Mouse (Mus musculus) midbrain, postnatal 0 days (tissue): ENCODE data around the gene Igdcc4. TPM values are rescaled to one million over a fixed set of nuclear protein-coding genes. Genes with fewer than 3 reads are reported as not detected.
A peak's percentile ranks its signal among the peaks of the same experiment; 100 is the strongest.

ENCODE experiments used
- ATAC-seq: fragments of 200-750 bp; cut with Nextera tagmentation; 2 replicates; pipeline ENCODE4 v1.8.0; 2017; ENCODE audit warnings: moderate number of reproducible peaks, mild to moderate bottlenecking, moderate TSS enrichment, moderate library complexity; ENCODE audit not compliant: low FRiP score
- DNase-seq: peaks from one replicate; pipeline ENCODE4 v3.0.0-alpha.2; 2015; ENCODE audit warnings: low spot score
- H3K27ac ChIP-seq: fragments of 300-500 bp; sonication (generic); 2 replicates; pipeline ENCODE4 v1.5.1; 2014; ENCODE audit warnings: low read depth, mild to moderate bottlenecking, low read length, mixed read lengths
- H3K27me3 ChIP-seq: fragments of 300-500 bp; sonication (generic); 2 replicates; pipeline ENCODE4 v1.6.1; 2014; ENCODE audit warnings: low read length, control low read depth, mixed read lengths; ENCODE audit not compliant: insufficient read depth
- H3K36me3 ChIP-seq: fragments of 300-500 bp; sonication (generic); 2 replicates; pipeline ENCODE4 v1.6.1; 2014; ENCODE audit warnings: low read length, control low read depth, mixed read lengths; ENCODE audit not compliant: insufficient read depth
- H3K4me1 ChIP-seq: fragments of 300-500 bp; sonication (generic); 2 replicates; pipeline ENCODE4 v1.6.1; 2014; ENCODE audit warnings: mild to moderate bottlenecking, control low read depth, antibody characterized with exemption, low read length, mixed read lengths; ENCODE audit not compliant: insufficient read depth
- H3K4me2 ChIP-seq: fragments of 300-500 bp; sonication (generic); 2 replicates; pipeline ENCODE4 v1.6.1; 2014; ENCODE audit warnings: low read depth, mild to moderate bottlenecking, low read length, mixed read lengths; ENCODE audit not compliant: poor library complexity, severe bottlenecking
- H3K4me3 ChIP-seq: fragments of 300-500 bp; sonication (generic); 2 replicates; pipeline ENCODE4 v1.5.1; 2014; ENCODE audit warnings: low read depth, mild to moderate bottlenecking, low read length, moderate library complexity
- H3K9ac ChIP-seq: fragments of 300-500 bp; sonication (generic); replicated peaks from 2 replicates; pipeline ENCODE4 v1.6.1; 2014; ENCODE audit warnings: mild to moderate bottlenecking, low read length, moderate library complexity, mixed read lengths; ENCODE audit not compliant: poor library complexity, severe bottlenecking
- H3K9me3 ChIP-seq: fragments of 300-500 bp; sonication (generic); 2 replicates; pipeline ENCODE4 v1.6.1; 2016; ENCODE audit warnings: low read length, control low read depth
- CTCF ChIP-seq: IDR thresholded peaks from 2 replicates; pipeline ENCODE4 v1.5.1; 2016; ENCODE audit warnings: antibody characterized with exemption, mild to moderate bottlenecking
- WGBS: fragments of 180-500 bp; shearing (Covaris S2); extraction: QIAGEN DNeasy Blood & Tissue Kit; methylation state at CpG from one replicate; pipeline ENCODE4 v1.1.7; 2014; 5-methylcytosine and 5-hydroxymethylcytosine counted together
- polyA plus RNA-seq: library from polyadenylated mRNA; unstranded; fragments of >200 nt; fragmentation: Nextera tagmentation; extraction: Ambion mirVana; gene quantifications from 2 replicates; pipeline ENCODE4 v1.2.1, GENCODE M21; 2015
- total RNA-seq: library from RNA; depleted of rRNA; stranded (reverse); fragments of >200 nt; gene quantifications from 2 replicates; pipeline ENCODE4 v1.2.3, GENCODE M21; 2014; rRNA removed

Gene Igdcc4
- total RNA-seq: 46.6 and 52.9 TPM in 2 replicates
- polyA plus RNA-seq: 11.1 and 11.9 TPM in 2 replicates

DNA sequence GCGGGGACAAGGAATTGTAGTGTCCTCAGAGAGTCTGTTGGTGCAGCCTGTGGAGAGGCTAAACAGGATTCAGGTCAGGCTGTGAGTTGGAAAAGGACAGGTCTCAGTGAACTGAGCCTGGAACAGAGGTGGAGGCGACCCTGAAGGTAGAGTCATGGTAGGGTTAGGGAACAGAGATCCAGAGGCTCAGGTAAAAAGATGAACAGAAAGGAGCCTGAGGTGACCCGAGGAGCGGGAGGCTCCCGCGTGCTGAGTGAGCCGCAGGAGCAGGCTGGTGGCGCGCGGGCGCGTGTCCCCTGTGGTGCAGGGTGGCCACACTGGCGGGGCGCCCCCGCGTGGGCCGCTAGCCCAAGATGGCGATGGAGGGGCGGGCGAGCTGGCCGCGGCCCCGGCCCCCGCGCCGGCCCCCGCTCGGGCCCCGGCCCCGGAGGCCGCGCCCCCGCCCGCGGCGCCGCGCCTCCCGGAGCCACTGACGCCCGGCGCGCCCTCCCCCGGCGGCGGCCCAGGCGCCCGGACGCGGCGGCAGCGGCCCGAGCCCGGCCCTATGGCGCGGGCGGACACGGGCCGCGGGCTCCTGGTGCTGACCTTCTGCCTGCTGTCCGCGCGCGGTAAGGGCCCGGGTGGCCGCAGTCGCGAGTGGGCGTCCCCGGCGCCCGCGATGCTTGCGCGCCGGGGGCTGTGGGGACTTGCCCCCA is at the start of gene Igdcc4:
Igdcc4 (plus strand) TSS at position 496 of the 695 bp plus-strand sequence.
- 2% methylated on average over 14 of the region's 76 CpGs for WGBS
- Histone ChIP-seq H3K4me1 (0 out of 2 replicates have a peak, but pooled peaks cover 6% of the 10 kb centered on the region), H3K27ac (peak within 1 kb of the TSS; percentile 91), H3K36me3 (no peaks in the 10 kb centered on the region), H3K27me3 (no peaks in the 10 kb centered on the region), H3K9me3 (no peaks in the 10 kb centered on the region), H3K9ac (peak within 1 kb of the TSS; percentile 96), H3K4me3 (peak within 1 kb of the TSS; percentile 81), H3K4me2 (peak within 1 kb of the TSS; percentile 93)
- TF ChIP-seq CTCF: no peak
- DNase-seq (peak; percentile 41), ATAC-seq (peak; percentile 25)

- no peak overlapping the region for H3K9ac ChIP-seq
- H3K4me2 ChIP-seq: no peak overlapping the region
- H3K4me1 ChIP-seq: no peaks in the 10 kb centered on the region
- TF ChIP-seq CTCF: no peak
- WGBS: 94% methylated on average over 7 of the region's 7 CpGs
- no peaks in the 10 kb centered on the region for H3K9me3 ChIP-seq
- ATAC-seq (no peak), DNase-seq (no peak)
- H3K27ac ChIP-seq: no peak overlapping the region
- no peaks in the 10 kb centered on the region for H3K27me3 ChIP-seq
- H3K36me3 ChIP-seq: peaks cover 41% of the 10 kb centered on the region
- no peak overlapping the region for H3K4me3 ChIP-seq
These were observed 37.0 kb upstream of the Igdcc4 start for GRCm38 (mm10) chr9:65064251-65064650.

DNA sequence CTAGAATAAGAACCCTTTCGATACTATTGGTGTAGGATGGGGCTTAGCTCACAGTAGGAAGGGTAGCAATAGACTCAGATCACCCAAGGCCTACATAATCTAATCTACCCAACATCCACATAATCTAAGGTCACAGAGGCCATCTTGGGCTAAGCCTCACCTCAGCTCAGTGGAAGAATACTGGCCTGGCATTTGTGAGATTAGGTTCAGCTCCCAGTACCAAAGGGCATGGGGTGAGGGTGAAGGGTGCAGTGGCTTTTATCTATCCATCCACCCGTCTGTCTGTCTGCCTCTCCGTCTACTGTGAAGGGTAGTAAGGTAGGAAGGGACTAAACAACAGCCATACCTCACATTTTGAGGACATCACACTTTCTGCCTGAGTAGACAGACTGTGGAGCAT is 30.7 kb upstream of the Igdcc4 start:
- H3K27ac ChIP-seq: no peak overlapping the region
- H3K4me2 ChIP-seq: no peak overlapping the region
- 94% methylated on average over 3 of the region's 3 CpGs for WGBS
- no peaks in the 10 kb centered on the region for H3K27me3 ChIP-seq
- TF ChIP-seq CTCF: no peak
- peaks cover 37% of the 10 kb centered on the region for H3K36me3 ChIP-seq
- DNase-seq (no peak), ATAC-seq (no peak)
- no peak overlapping the region for H3K9ac ChIP-seq
- H3K4me1 ChIP-seq: no peaks in the 10 kb centered on the region
- no peak overlapping the region for H3K4me3 ChIP-seq
- H3K9me3 ChIP-seq: no peaks in the 10 kb centered on the region

DNA sequence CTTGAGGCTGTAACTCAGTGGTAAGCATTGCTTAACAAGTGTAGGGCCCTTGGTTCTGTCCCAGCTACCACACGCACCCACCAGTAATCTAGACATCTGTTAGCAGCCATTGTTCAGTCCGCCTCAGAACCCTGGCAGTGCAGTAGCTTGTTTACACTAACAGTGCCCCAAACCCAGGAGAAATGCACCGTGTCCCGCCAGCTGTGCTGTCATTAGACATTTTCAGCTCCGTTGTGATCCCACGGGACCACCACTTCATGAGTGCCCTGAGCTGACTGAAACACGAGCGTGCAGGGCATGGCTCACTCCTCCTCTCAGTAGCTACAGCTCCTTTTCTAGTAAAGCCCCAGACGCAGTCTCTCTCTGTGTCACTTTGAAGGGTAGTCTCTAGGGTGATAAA is 27.7 kb upstream of the Igdcc4 start:
- Histone ChIP-seq H3K36me3 (peaks cover 41% of the 10 kb centered on the region), H3K4me2 (no peak overlapping the region), H3K27ac (no peak overlapping the region), H3K9ac (no peak overlapping the region), H3K4me3 (no peak overlapping the region), H3K4me1 (no peaks in the 10 kb centered on the region), H3K9me3 (no peaks in the 10 kb centered on the region), H3K27me3 (no peaks in the 10 kb centered on the region)
- ATAC-seq: no peak
- peak; percentile 12 for DNase-seq
- 54% methylated on average over 9 of the region's 9 CpGs for WGBS
- TF ChIP-seq CTCF: no peak

- no peak overlapping the region for H3K4me2 ChIP-seq
- WGBS: 88% methylated on average over 15 of the region's 15 CpGs
- no peak for TF ChIP-seq CTCF
- no peaks in the 10 kb centered on the region for H3K9me3 ChIP-seq
- no peak overlapping the region for H3K4me3 ChIP-seq
- H3K4me1 ChIP-seq: no peaks in the 10 kb centered on the region
- DNase-seq (no peak), ATAC-seq (no peak)
- H3K27me3 ChIP-seq: no peaks in the 10 kb centered on the region
- H3K36me3 ChIP-seq: peaks cover 35% of the 10 kb centered on the region
- H3K9ac ChIP-seq: no peak overlapping the region
- H3K27ac ChIP-seq: no peak overlapping the region
These were observed 27.0 kb upstream of the Igdcc4 start for GRCm38 (mm10) chr9:65074251-65074650.

- Histone ChIP-seq H3K4me1 (no peaks in the 10 kb centered on the region), H3K36me3 (peaks cover 31% of the 10 kb centered on the region), H3K27ac (no peak overlapping the region), H3K4me3 (no peak overlapping the region), H3K4me2 (no peak overlapping the region), H3K9ac (no peak overlapping the region), H3K27me3 (no peaks in the 10 kb centered on the region), H3K9me3 (no peaks in the 10 kb centered on the region)
- ATAC-seq (no peak), DNase-seq (no peak)
- 84% methylated on average over 6 of the region's 6 CpGs for WGBS
- TF ChIP-seq CTCF: no peak
These were observed 26.3 kb upstream of the Igdcc4 start for GRCm38 (mm10) chr9:65074855-65075493.
